In the genomic region with DNA sequence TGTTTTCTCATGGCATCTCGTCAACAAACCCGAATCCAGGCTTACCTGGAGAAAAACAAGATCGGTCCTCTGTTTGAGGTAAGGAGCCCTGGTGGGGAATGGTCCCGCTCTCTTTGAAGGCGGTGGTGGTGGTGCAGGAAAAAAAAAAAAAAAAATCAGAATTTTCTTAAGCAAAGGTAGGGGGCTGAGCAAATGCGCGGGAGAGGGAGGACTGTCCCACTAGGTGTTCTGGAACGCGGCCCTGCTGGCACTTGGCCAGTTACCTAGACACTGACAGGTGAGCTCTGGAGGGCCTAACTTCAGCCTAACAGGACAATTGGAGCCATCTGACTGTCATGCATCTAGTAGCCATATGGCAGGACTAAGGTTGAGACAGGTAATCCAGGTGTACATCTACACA, we compare ENCODE assay signal across 8 mouse cellular contexts. TPM values are rescaled to one million over a fixed set of nuclear protein-coding genes. Genes with fewer than 3 reads are reported as not detected.
DNase-seq lines count a peak whose midpoint lies in the region; ATAC-seq and TF ChIP-seq lines count a peak whose summit lies in the region.

No protein-coding gene starts in this region.

- H3K9me3 ChIP-seq in forebrain, postnatal 0 days (ENCODE audit: low read length) = no peaks in the 10 kb centered on the region
- H3K9me3 ChIP-seq in liver, embryonic 14.5 days (ENCODE audit: control insufficient read depth, low read length) = no peaks in the 10 kb centered on the region

- TF ChIP-seq EP300 in liver, embryonic 14.5 days (IDR thresholded peaks at IDR 0.05; ENCODE audit: low read depth) = no peak

- 0 out of 2 replicates have a peak, but pooled peaks cover 4% of the 10 kb centered on the region for H3K4me1 ChIP-seq in forebrain, postnatal 0 days (ENCODE audit: insufficient read depth)
- no peaks in the 10 kb centered on the region for H3K4me1 ChIP-seq in liver, embryonic 14.5 days (replicated peaks; ENCODE audit: control insufficient read depth in 2 of 2, insufficient read depth in 2 of 2, low read length in 1 of 2)

- peak in 1 of 2 experiments; percentile 19 for DNase-seq in left cerebral cortex, adult 2 months (ENCODE audit: extremely low spot score in 1 of 2, low spot score in 2 of 2)
- DNase-seq in left cerebral cortex, postnatal 25 days (ENCODE audit: low spot score in 2 of 2) = no peak
- peak; percentile 47 for DNase-seq in cerebellum, adult 9-10 months
- no peak for DNase-seq in forebrain, postnatal 0 days
- DNase-seq in liver, embryonic 14.5 days (ENCODE audit: low read depth in 3 of 3, low spot score in 3 of 3) = no peak
- no peak for DNase-seq in retina, embryonic 14.5 days (ENCODE audit: low spot score)
- no peak for DNase-seq in B cell, adult 2 months

- WGBS in forebrain, postnatal 0 days = 2% methylated on average over 9 of the region's 9 CpGs
- WGBS in liver, embryonic 14.5 days (ENCODE audit: insufficient replicate concordance) = 4% methylated on average over 9 of the region's 9 CpGs

- H3K27ac ChIP-seq in left cerebral cortex, adult 2 months = peak overlapping the region; percentile 90
- H3K27ac ChIP-seq in forebrain, postnatal 0 days (ENCODE audit: low read depth, low read length) = peak overlapping the region; percentile 75; the same call in 1 of the 2 replicates
- no peak overlapping the region for H3K27ac ChIP-seq in liver, embryonic 14.5 days

- no peaks in the 10 kb centered on the region for H3K36me3 ChIP-seq in forebrain, postnatal 0 days (ENCODE audit: insufficient read depth)
- H3K36me3 ChIP-seq in liver, embryonic 14.5 days (replicated peaks; ENCODE audit: control insufficient read depth, insufficient read depth, low read depth) = no peaks in the 10 kb centered on the region

- H3K4me2 ChIP-seq in forebrain, postnatal 0 days (ENCODE audit: low read depth) = peak overlapping the region; percentile 74
- H3K4me2 ChIP-seq in liver, embryonic 14.5 days (ENCODE audit: low read depth) = peak overlapping the region; percentile 40

- no peak for TF ChIP-seq CTCF in left cerebral cortex, adult 2 months (IDR thresholded peaks at IDR 0.05)
- TF ChIP-seq CTCF in forebrain, postnatal 0 days (IDR thresholded peaks at IDR 0.05; ENCODE audit: low read depth) = no peak
- TF ChIP-seq CTCF in liver, embryonic 14.5 days (IDR thresholded peaks at IDR 0.05; ENCODE audit: low read depth) = no peak

- H3K4me3 ChIP-seq in left cerebral cortex, adult 2 months = peak overlapping the region; percentile 70
- peak overlapping the region; percentile 63 for H3K4me3 ChIP-seq in forebrain, postnatal 0 days (ENCODE audit: low read depth, low read length)
- no peak overlapping the region for H3K4me3 ChIP-seq in liver, embryonic 14.5 days (ENCODE audit: insufficient read depth in 1 of 2, low read depth in 2 of 2, low read length in 2 of 2)

- H3K9ac ChIP-seq in forebrain, postnatal 0 days = peak overlapping the region; percentile 62
- no peak overlapping the region for H3K9ac ChIP-seq in liver, embryonic 14.5 days (replicated peaks)

- intact Hi-C loops in left cerebral cortex, adult 2 months (cut with DNase I) = loop anchor here (5.0 to 10.0 kb wide), 2 partner anchors 150 to 182 kb away; no protein-coding TSS in a partner anchor
- intact Hi-C loops in left cerebral cortex, postnatal 25 days (cut with DNase I) = loop anchor here (5.0 kb wide), 2 partner anchors 153 to 237 kb away; no protein-coding TSS in a partner anchor

- no peaks in the 10 kb centered on the region for H3K27me3 ChIP-seq in forebrain, postnatal 0 days (ENCODE audit: insufficient read depth, low read length)
- H3K27me3 ChIP-seq in liver, embryonic 14.5 days (ENCODE audit: control insufficient read depth, insufficient read depth, low read length) = peaks cover 12% of the 10 kb centered on the region

- no peak for ATAC-seq in forebrain, postnatal 0 days
- ATAC-seq in liver, embryonic 14.5 days (ENCODE audit: insufficient read depth) = no peak
- no peak for ATAC-seq in megakaryocyte, adult 5-6 weeks (ENCODE audit: poor library complexity, severe bottlenecking)

RNA-seq across cellular contexts. Expression of a gene that starts 0.7 kb away (rescaled TPM):
- total RNA-seq in left cerebral cortex, adult 2 months (2021) = 100 to 1,000 TPM; 100 to 110 TPM
- total RNA-seq in left cerebral cortex, postnatal 25 days (2021) = 100 to 1,000 TPM; 106 to 108 TPM
- 32.1 and 49.3 TPM in 2 replicates for total RNA-seq in forebrain, postnatal 0 days (2014; rRNA removed)
- 16.6 and 18.3 TPM in 2 replicates for polyA plus RNA-seq in forebrain, postnatal 0 days (2015; fragmentation: Nextera tagmentation; extraction: Ambion mirVana)
- 0.01 TPM in 1 of 2 replicates, not detected in the other for polyA plus RNA-seq in liver, embryonic 14.5 days (2012; rRNA removed)
- polyA plus RNA-seq in liver, embryonic 14.5 days (2014; fragmentation: Nextera tagmentation; extraction: Ambion mirVana) = not detected in 2 replicates
- 0.02 TPM in 1 of 2 replicates, not detected in the other for total RNA-seq in megakaryocyte, adult 5-6 weeks (2015)
- total RNA-seq in megakaryocyte, adult 5-6 weeks (2017) = not detected in 2 replicates

Comparison
In these comparisons a context has a peak if more than half of its experiments do, and no peak if none do; other contexts are left out.
1. H3K4me3 ChIP-seq: peak in left cerebral cortex, adult 2 months (single experiment) and forebrain, postnatal 0 days (single experiment); none in liver, embryonic 14.5 days (0 of 2).
2. RNA of a gene that starts 0.7 kb away (total RNA-seq): 100 to 110 TPM in left cerebral cortex, adult 2 months, 106 to 108 TPM in left cerebral cortex, postnatal 25 days and 32.1 to 49.3 TPM in forebrain, postnatal 0 days; 0.02 TPM in megakaryocyte, adult 5-6 weeks; every median in the first group is over 10 times any median in the second.